8 mouse cellular contexts compared by ENCODE assay signal in genomic region chr2:34802565-34803245, GRCm38 (mm10). TPM values are rescaled to one million over a fixed set of nuclear protein-coding genes. Genes with fewer than 3 reads are reported as not detected.
DNase-seq lines count a peak whose midpoint lies in the region; ATAC-seq and TF ChIP-seq lines count a peak whose summit lies in the region.
"Not testable (repeated sequence)": the region's sequence is repeated elsewhere in the genome, so short reads cannot be mapped to it uniquely, and the experiment has no call there.

No protein-coding gene starts in this region.

- TF ChIP-seq CTCF in ES-Bruce4 (IDR thresholded peaks at IDR 0.05; ENCODE audit: low read depth, low read length); kidney, postnatal 0 days (IDR thresholded peaks at IDR 0.05; ENCODE audit: low read depth): not testable (repeated sequence)

- ATAC-seq in forebrain, embryonic 12.5 days (ENCODE audit: low FRiP score): peak; percentile 67
- ATAC-seq in kidney, postnatal 0 days (replicated peaks; ENCODE audit: low FRiP score, low read depth): peak; percentile 55
- peak; percentile 25 for ATAC-seq in liver, embryonic 16.5 days (ENCODE audit: low read depth)
- peak; percentile 19 for ATAC-seq in monocyte, adult 5-6 weeks (replicated peaks; ENCODE audit: insufficient number of reproducible peaks, low FRiP score, low TSS enrichment, poor library complexity, severe bottlenecking)
- ATAC-seq in stomach, embryonic 16.5 days (ENCODE audit: insufficient read depth, low FRiP score): peak; percentile 28

- H3K27ac ChIP-seq in ES-Bruce4 (ENCODE audit: insufficient read depth, low read length): peak overlapping the region; percentile 36
- H3K27ac ChIP-seq in brown adipose tissue, adult 24 weeks (replicated peaks; ENCODE audit: low read depth, low read length): peak overlapping the region; percentile 78
- H3K27ac ChIP-seq in forebrain, embryonic 12.5 days: peak overlapping the region; percentile 88
- peak overlapping the region; percentile 94 for H3K27ac ChIP-seq in kidney, postnatal 0 days
- peak overlapping the region; percentile 93 for H3K27ac ChIP-seq in liver, embryonic 16.5 days (ENCODE audit: low read length)
- H3K27ac ChIP-seq in stomach, embryonic 16.5 days (ENCODE audit: low read length): peak overlapping the region; percentile 91

- TF ChIP-seq EP300 in ES-Bruce4 (IDR thresholded peaks at IDR 0.05; ENCODE audit: insufficient read depth, low read depth, low read length): not testable (repeated sequence)

- WGBS in forebrain, embryonic 12.5 days: under 1% methylated on average over 31 of the region's 32 CpGs
- 0% methylated on average over 21 of the region's 32 CpGs for WGBS in kidney, postnatal 0 days
- under 1% methylated on average over 28 of the region's 32 CpGs for WGBS in liver, embryonic 16.5 days (ENCODE audit: insufficient replicate concordance)
- under 1% methylated on average over 28 of the region's 32 CpGs for WGBS in stomach, embryonic 16.5 days

- H3K36me3 ChIP-seq in ES-Bruce4 (ENCODE audit: control insufficient read depth, insufficient read depth, low read length, poor library complexity, severe bottlenecking): peaks cover 26% of the 10 kb centered on the region
- H3K36me3 ChIP-seq in forebrain, embryonic 12.5 days (replicated peaks): peaks cover 14% of the 10 kb centered on the region; the same call in 1 of the 2 replicates
- H3K36me3 ChIP-seq in kidney, postnatal 0 days (ENCODE audit: insufficient read depth, low read length); stomach, embryonic 16.5 days (ENCODE audit: control insufficient read depth, insufficient read depth, low read length): not testable (repeated sequence)
- peaks cover 22% of the 10 kb centered on the region for H3K36me3 ChIP-seq in liver, embryonic 16.5 days (ENCODE audit: control insufficient read depth, insufficient read depth)

- peak overlapping the region; percentile 78 for H3K4me3 ChIP-seq in ES-Bruce4 (ENCODE audit: low read depth, low read length)
- peak overlapping the region; percentile 67 for H3K4me3 ChIP-seq in brown adipose tissue, adult 24 weeks (ENCODE audit: insufficient read depth, low read depth, low read length)
- H3K4me3 ChIP-seq in forebrain, embryonic 12.5 days (replicated peaks): peak overlapping the region; percentile 69
- peak overlapping the region; percentile 66 for H3K4me3 ChIP-seq in kidney, postnatal 0 days (replicated peaks; ENCODE audit: low read depth, low read length)
- peak overlapping the region; percentile 74 for H3K4me3 ChIP-seq in liver, embryonic 16.5 days (ENCODE audit: low read depth, low read length)
- H3K4me3 ChIP-seq in stomach, embryonic 16.5 days (replicated peaks; ENCODE audit: low read length): peak overlapping the region; percentile 68

- H3K27me3 ChIP-seq in ES-Bruce4 (ENCODE audit: control insufficient read depth, insufficient read depth, low read length, poor library complexity, severe bottlenecking); forebrain, embryonic 12.5 days; kidney, postnatal 0 days (ENCODE audit: insufficient read depth, low read length); liver, embryonic 16.5 days (ENCODE audit: control insufficient read depth, insufficient read depth, low read depth, low read length); stomach, embryonic 16.5 days (ENCODE audit: control insufficient read depth, insufficient read depth, low read length): not testable (repeated sequence)

- H3K4me2 ChIP-seq in forebrain, embryonic 12.5 days: peak overlapping the region; percentile 75
- H3K4me2 ChIP-seq in kidney, postnatal 0 days (ENCODE audit: low read length): peak overlapping the region; percentile 63
- H3K4me2 ChIP-seq in liver, embryonic 16.5 days (ENCODE audit: low read depth, low read length): peak overlapping the region; percentile 42
- H3K4me2 ChIP-seq in stomach, embryonic 16.5 days (ENCODE audit: low read depth, low read length): peak overlapping the region; percentile 74

- DNase-seq in heart, postnatal 14 days: peak; percentile 37 to 55
- peak; percentile 38 for DNase-seq in kidney, postnatal 0 days (ENCODE audit: low spot score)

- not testable (repeated sequence) for H3K4me1 ChIP-seq in ES-Bruce4 (ENCODE audit: control insufficient read depth, insufficient read depth, low read length); kidney, postnatal 0 days (replicated peaks; ENCODE audit: insufficient read depth, low read length)
- H3K4me1 ChIP-seq in brown adipose tissue, adult 24 weeks (ENCODE audit: control insufficient read depth, insufficient read depth, insufficient read length, low read length): peaks cover 11% of the 10 kb centered on the region
- peaks cover 17% of the 10 kb centered on the region for H3K4me1 ChIP-seq in forebrain, embryonic 12.5 days
- peaks cover 48% of the 10 kb centered on the region for H3K4me1 ChIP-seq in liver, embryonic 16.5 days (ENCODE audit: control insufficient read depth, low read depth, low read length)
- peaks cover 24% of the 10 kb centered on the region for H3K4me1 ChIP-seq in stomach, embryonic 16.5 days (ENCODE audit: control insufficient read depth, insufficient read depth, low read length)

- H3K9me3 ChIP-seq in ES-Bruce4 (replicated peaks; ENCODE audit: control insufficient read depth, insufficient read depth, low read length, poor library complexity, severe bottlenecking); forebrain, embryonic 12.5 days; kidney, postnatal 0 days (replicated peaks; ENCODE audit: low read length); liver, embryonic 16.5 days (replicated peaks; ENCODE audit: control insufficient read depth, low read length); stomach, embryonic 16.5 days (replicated peaks; ENCODE audit: control insufficient read depth, low read length): not testable (repeated sequence)

- not testable (repeated sequence) for TF ChIP-seq POLR2A in ES-Bruce4 (IDR thresholded peaks at IDR 0.05; ENCODE audit: insufficient read depth, low read length)

- intact Hi-C loops in heart, postnatal 14 days (cut with DNase I): loop anchor here (2.0 kb wide), 1 partner anchor 68 kb away; no protein-coding TSS in a partner anchor

- peak overlapping the region; percentile 79 for H3K9ac ChIP-seq in ES-Bruce4 (ENCODE audit: low read depth, poor library complexity, severe bottlenecking)
- H3K9ac ChIP-seq in forebrain, embryonic 12.5 days: peak overlapping the region; percentile 73
- peak overlapping the region; percentile 83 for H3K9ac ChIP-seq in kidney, postnatal 0 days (ENCODE audit: low read depth, low read length)
- peak overlapping the region; percentile 90 for H3K9ac ChIP-seq in liver, embryonic 16.5 days (ENCODE audit: low read depth, low read length)
- peak overlapping the region; percentile 88 for H3K9ac ChIP-seq in stomach, embryonic 16.5 days (ENCODE audit: low read length)

RNA-seq across cellular contexts. Expression of gene Rabepk, which starts 3.0 kb away (rescaled TPM):
- 32.9 TPM in 2 replicates for polyA plus RNA-seq in ES-Bruce4 (2011; ENCODE audit: insufficient read depth, insufficient read length, low read depth, missing spikeins)
- 23.2 and 28.2 TPM in 2 replicates for polyA plus RNA-seq in brown adipose tissue, adult 24 weeks (2012; ENCODE audit: insufficient read depth, insufficient read length, missing spikeins)
- polyA plus RNA-seq in forebrain, embryonic 12.5 days (2016; fragmentation: Nextera tagmentation; extraction: Ambion mirVana): 23.3 and 23.4 TPM in 2 replicates
- 10 to 100 TPM in 1 of 2 experiments, 1 to 10 TPM in 1; 9.3 to 13.1 TPM for total RNA-seq in heart, postnatal 14 days (2021)
- polyA plus RNA-seq in kidney, postnatal 0 days (2015; fragmentation: Nextera tagmentation; extraction: Ambion mirVana): 30.8 and 33.3 TPM in 2 replicates
- 17.3 and 22.5 TPM in 2 replicates for polyA plus RNA-seq in liver, embryonic 16.5 days (2015; fragmentation: Nextera tagmentation; extraction: Ambion mirVana)
- total RNA-seq in monocyte, adult 5-6 weeks (2017): 11.9 to 17.3 TPM (median 17.2 TPM) in 3 replicates
- 33.4 and 40.6 TPM in 2 replicates for polyA plus RNA-seq in stomach, embryonic 16.5 days (2015; fragmentation: Nextera tagmentation; extraction: Ambion mirVana)

RNA-seq across cellular contexts. Expression of gene Fbxw2, which starts 23.4 kb away (rescaled TPM):
- 74.5 and 82.0 TPM in 2 replicates for polyA plus RNA-seq in ES-Bruce4 (2011; ENCODE audit: insufficient read depth, insufficient read length, low read depth, missing spikeins)
- polyA plus RNA-seq in brown adipose tissue, adult 24 weeks (2012; ENCODE audit: insufficient read depth, insufficient read length, missing spikeins): 55.3 and 59.9 TPM in 2 replicates
- polyA plus RNA-seq in forebrain, embryonic 12.5 days (2016; fragmentation: Nextera tagmentation; extraction: Ambion mirVana): 83.9 and 90.2 TPM in 2 replicates
- total RNA-seq in heart, postnatal 14 days (2021): 10 to 100 TPM; 60.1 to 61.1 TPM
- 61.0 and 65.8 TPM in 2 replicates for polyA plus RNA-seq in kidney, postnatal 0 days (2015; fragmentation: Nextera tagmentation; extraction: Ambion mirVana)
- 51.0 and 52.9 TPM in 2 replicates for polyA plus RNA-seq in liver, embryonic 16.5 days (2015; fragmentation: Nextera tagmentation; extraction: Ambion mirVana)
- 116 to 145 TPM (median 118 TPM) in 3 replicates for total RNA-seq in monocyte, adult 5-6 weeks (2017)
- 73.5 and 74.5 TPM in 2 replicates for polyA plus RNA-seq in stomach, embryonic 16.5 days (2015; fragmentation: Nextera tagmentation; extraction: Ambion mirVana)

RNA-seq across cellular contexts. Expression of gene Gm34653, which starts 30.1 kb away (rescaled TPM):
- polyA plus RNA-seq in ES-Bruce4 (2011; ENCODE audit: insufficient read depth, insufficient read length, low read depth, missing spikeins): 4.6 and 4.7 TPM in 2 replicates
- polyA plus RNA-seq in brown adipose tissue, adult 24 weeks (2012; ENCODE audit: insufficient read depth, insufficient read length, missing spikeins): not detected in 2 replicates
- polyA plus RNA-seq in forebrain, embryonic 12.5 days (2016; fragmentation: Nextera tagmentation; extraction: Ambion mirVana): not detected in 2 replicates
- not detected for total RNA-seq in heart, postnatal 14 days (2021)
- polyA plus RNA-seq in kidney, postnatal 0 days (2015; fragmentation: Nextera tagmentation; extraction: Ambion mirVana): not detected in 2 replicates
- not detected in 2 replicates for polyA plus RNA-seq in liver, embryonic 16.5 days (2015; fragmentation: Nextera tagmentation; extraction: Ambion mirVana)
- total RNA-seq in monocyte, adult 5-6 weeks (2017): not detected in 3 replicates
- not detected in 2 replicates for polyA plus RNA-seq in stomach, embryonic 16.5 days (2015; fragmentation: Nextera tagmentation; extraction: Ambion mirVana)

RNA-seq across cellular contexts. Expression of gene Hspa5, which starts 30.9 kb away (rescaled TPM):
- polyA plus RNA-seq in ES-Bruce4 (2011; ENCODE audit: insufficient read depth, insufficient read length, low read depth, missing spikeins): 504 and 519 TPM in 2 replicates
- 188 and 303 TPM in 2 replicates for polyA plus RNA-seq in brown adipose tissue, adult 24 weeks (2012; ENCODE audit: insufficient read depth, insufficient read length, missing spikeins)
- 571 and 599 TPM in 2 replicates for polyA plus RNA-seq in forebrain, embryonic 12.5 days (2016; fragmentation: Nextera tagmentation; extraction: Ambion mirVana)
- 100 to 1,000 TPM; 383 to 477 TPM for total RNA-seq in heart, postnatal 14 days (2021)
- polyA plus RNA-seq in kidney, postnatal 0 days (2015; fragmentation: Nextera tagmentation; extraction: Ambion mirVana): 688 and 780 TPM in 2 replicates
- 538 and 557 TPM in 2 replicates for polyA plus RNA-seq in liver, embryonic 16.5 days (2015; fragmentation: Nextera tagmentation; extraction: Ambion mirVana)
- 1,019 to 1,135 TPM (median 1,112 TPM) in 3 replicates for total RNA-seq in monocyte, adult 5-6 weeks (2017)
- polyA plus RNA-seq in stomach, embryonic 16.5 days (2015; fragmentation: Nextera tagmentation; extraction: Ambion mirVana): 941 and 997 TPM in 2 replicates

RNA-seq across cellular contexts. Expression of gene Gapvd1, which starts 47.7 kb away (rescaled TPM):
- polyA plus RNA-seq in ES-Bruce4 (2011; ENCODE audit: insufficient read depth, insufficient read length, low read depth, missing spikeins): 86.3 and 92.7 TPM in 2 replicates
- polyA plus RNA-seq in brown adipose tissue, adult 24 weeks (2012; ENCODE audit: insufficient read depth, insufficient read length, missing spikeins): 18.7 and 22.6 TPM in 2 replicates
- 123 and 134 TPM in 2 replicates for polyA plus RNA-seq in forebrain, embryonic 12.5 days (2016; fragmentation: Nextera tagmentation; extraction: Ambion mirVana)
- 10 to 100 TPM; 43.8 to 45.4 TPM for total RNA-seq in heart, postnatal 14 days (2021)
- 56.6 and 58.7 TPM in 2 replicates for polyA plus RNA-seq in kidney, postnatal 0 days (2015; fragmentation: Nextera tagmentation; extraction: Ambion mirVana)
- 91.2 and 94.6 TPM in 2 replicates for polyA plus RNA-seq in liver, embryonic 16.5 days (2015; fragmentation: Nextera tagmentation; extraction: Ambion mirVana)
- total RNA-seq in monocyte, adult 5-6 weeks (2017): 98.2 to 140 TPM (median 107 TPM) in 3 replicates
- 73.4 and 81.4 TPM in 2 replicates for polyA plus RNA-seq in stomach, embryonic 16.5 days (2015; fragmentation: Nextera tagmentation; extraction: Ambion mirVana)

Comparison
In these comparisons a context has a peak if more than half of its experiments do, and no peak if none do; other contexts are left out.
1. Peak in every context shown above with its lines: DNase-seq, ATAC-seq, H3K4me3 ChIP-seq and H3K27ac ChIP-seq.
2. H3K27ac ChIP-seq: peak in every context shown above with its lines; median percentile 94 in kidney, postnatal 0 days; 93 in liver, embryonic 16.5 days; 91 in stomach, embryonic 16.5 days; 88 in forebrain, embryonic 12.5 days; 78 in brown adipose tissue, adult 24 weeks; 36 in ES-Bruce4.